Mouse (Mus musculus): ENCODE measurements around the gene Fads2. TPM values are rescaled to one million over a fixed set of nuclear protein-coding genes. Genes with fewer than 3 reads are reported as not detected.

Gene Fads2
- polyA plus RNA-seq, 1 experiment = 131 TPM

- DNase-seq (ENCODE audit: low read depth, low spot score) = no peak
These were observed 52.0 kb downstream of the Fads2 start for GRCm38 (mm10) chr19:10049533-10049932.

- DNase-seq (ENCODE audit: low read depth, low spot score) = no peak
- 8% methylated on average over 3 of the region's 3 CpGs for WGBS
These were observed 54.6 kb downstream of the Fads2 start for GRCm38 (mm10) chr19:10046983-10047382.

DNA sequence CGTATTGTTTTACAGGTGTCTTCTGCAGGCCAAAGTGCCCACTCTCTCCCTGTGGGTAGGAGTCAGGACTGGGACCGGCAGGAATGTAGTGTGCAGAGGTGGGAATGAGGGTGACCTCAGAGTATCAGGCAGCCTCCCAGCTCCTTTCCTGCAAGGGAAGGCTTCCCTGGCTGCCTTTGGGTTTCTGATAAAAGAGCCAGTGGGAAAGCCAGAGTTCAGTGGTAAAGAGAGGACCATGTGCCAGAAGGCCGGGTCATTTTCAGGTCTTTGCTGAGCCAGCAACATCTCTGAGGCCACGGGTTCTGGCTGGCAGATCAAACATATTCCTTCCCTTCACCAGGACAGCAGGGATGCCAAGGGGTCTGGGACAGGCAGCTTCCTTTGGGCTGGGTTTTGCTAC, 55.2 kb downstream of the Fads2 start:
- 31% methylated on average over 4 of the region's 4 CpGs for WGBS
- DNase-seq (ENCODE audit: low read depth, low spot score) = no peak

GRCm38 (mm10) chr19:10045707-10046106, 55.8 kb downstream of the Fads2 start:
- 70% methylated on average over 2 of the region's 2 CpGs for WGBS
- DNase-seq (ENCODE audit: low read depth, low spot score) = no peak

- DNase-seq (ENCODE audit: low read depth, low spot score) = no peak
These were observed 57.9 kb downstream of the Fads2 start for GRCm38 (mm10) chr19:10043643-10044042.

DNA sequence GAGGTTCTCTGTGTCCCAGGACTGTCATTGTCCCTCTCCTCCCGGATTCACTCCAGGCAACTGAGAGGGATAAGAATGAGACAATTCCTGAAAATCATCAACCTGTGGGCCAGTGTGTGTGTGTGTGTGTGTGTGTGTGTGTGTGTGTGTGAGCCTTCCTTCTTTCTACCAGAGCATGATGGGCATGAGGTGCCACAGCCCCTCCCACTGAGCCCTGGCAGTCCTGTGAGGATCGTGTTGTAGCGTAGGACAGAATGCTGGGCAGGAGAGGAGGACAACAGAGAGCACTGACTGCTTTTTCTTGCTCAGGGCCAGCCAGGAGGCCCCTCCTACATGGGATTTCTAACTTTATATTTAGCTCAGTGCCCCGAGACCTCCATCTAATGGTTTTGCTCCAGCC, 58.7 kb downstream of the Fads2 start:
- DNase-seq (ENCODE audit: low read depth, low spot score) = no peak
- 55% methylated on average over 4 of the region's 4 CpGs for WGBS

- no peak for DNase-seq (ENCODE audit: low read depth, low spot score)
- 18% methylated on average over 6 of the region's 6 CpGs for WGBS
These were observed 59.3 kb downstream of the Fads2 start for GRCm38 (mm10) chr19:10042232-10042631.

DNA sequence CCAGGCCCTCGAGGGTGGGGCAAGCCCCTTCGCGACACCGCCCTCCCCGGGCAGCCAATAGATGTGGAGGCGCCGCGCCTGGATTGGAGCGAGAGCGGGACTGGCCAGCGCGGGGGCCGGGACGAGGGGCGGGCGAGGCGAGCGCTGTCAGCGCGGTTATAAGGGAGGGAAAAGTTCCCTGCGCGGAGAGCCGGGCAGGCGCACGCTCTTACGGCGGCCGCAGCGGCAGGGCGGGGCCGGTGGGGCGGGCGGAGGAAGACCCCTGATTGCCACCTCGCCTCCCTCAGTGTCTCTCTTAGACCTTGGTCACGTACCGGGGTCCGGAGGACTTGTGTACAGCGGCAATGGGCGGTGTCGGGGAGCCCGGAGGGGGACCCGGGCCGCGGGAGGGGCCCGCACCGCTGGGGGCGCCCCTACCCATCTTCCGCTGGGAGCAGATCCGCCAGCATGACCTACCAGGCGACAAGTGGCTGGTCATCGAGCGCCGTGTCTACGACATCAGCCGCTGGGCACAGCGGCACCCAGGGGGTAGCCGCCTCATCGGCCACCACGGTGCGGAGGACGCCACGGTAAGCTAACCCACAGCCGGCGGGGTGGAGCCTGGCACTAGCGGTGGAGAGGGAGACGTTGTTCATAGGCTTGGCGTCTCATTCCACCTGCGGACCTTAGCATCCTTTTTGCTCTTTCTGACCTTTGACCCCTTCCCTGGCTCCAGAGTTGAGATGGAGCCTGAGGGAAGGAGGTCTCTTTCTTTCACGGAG, 60.0 kb downstream of the Fads2 start, which contains the start of gene Fads3:
Fads3 (plus strand) TSS at position 182 of the 761 bp plus-strand sequence.
- WGBS = under 1% methylated on average over 69 of the region's 69 CpGs
- no peak for DNase-seq (ENCODE audit: low read depth, low spot score)

DNA sequence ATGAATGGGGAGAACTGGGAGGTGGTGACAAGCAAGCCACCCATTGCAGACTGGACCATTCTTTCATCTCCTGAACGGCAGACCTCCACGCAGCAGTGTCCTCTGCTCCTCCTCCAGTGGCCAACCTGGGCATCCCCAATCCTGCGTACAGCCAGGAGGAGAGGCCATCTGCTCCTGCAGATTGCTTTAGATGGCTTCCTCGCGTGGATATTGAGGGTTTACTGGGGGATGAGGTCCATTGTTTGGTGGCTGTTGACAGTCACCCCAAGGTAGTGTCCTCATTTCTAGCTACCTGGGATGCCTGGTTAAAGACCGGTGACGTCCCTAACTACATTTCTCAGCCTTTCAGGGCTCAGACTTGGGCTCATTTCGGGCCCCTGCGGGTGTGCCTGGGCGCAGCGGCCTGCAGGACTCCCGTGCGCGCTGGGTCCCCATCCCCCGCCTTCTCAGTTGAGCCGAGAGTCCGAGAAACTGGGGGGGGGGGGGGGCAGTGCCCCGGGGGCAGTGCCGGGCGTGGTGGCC, 60.6 kb downstream of the Fads2 start:
- whole genome bisulfite sequencing = 21% methylated on average over 20 of the region's 20 CpGs

DNA sequence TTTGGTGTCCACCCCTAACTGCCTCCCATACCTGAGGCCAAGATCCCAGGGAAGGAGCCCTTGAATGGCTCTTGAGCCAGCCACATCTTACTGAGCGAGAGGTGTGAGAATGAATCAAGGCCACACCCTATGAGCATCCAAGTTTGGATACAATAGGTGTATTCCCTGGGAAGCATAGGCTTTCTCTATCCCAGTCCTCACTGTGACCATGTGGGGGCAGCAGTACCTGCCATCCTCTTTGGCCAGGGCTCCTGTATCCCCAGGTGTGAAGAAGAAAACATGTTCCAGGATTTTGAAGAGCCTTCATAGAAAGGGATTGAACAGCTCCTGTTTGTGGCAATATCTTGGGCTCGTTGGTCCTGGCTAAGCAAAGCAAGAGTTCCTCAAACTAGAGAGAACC, 61.9 kb downstream of the Fads2 start:
- no peak for DNase-seq (ENCODE audit: low read depth, low spot score)
- 71% methylated on average over 2 of the region's 2 CpGs for WGBS

More for the DNA sequence above, 60.6 kb downstream of the Fads2 start:
- DNase-seq (ENCODE audit: low read depth, low spot score) = no peak

GRCm38 (mm10) chr19:10038910-10039309, 62.6 kb downstream of the Fads2 start:
- 6% methylated on average over 3 of the region's 3 CpGs for WGBS
- no peak for DNase-seq (ENCODE audit: low read depth, low spot score)

DNA sequence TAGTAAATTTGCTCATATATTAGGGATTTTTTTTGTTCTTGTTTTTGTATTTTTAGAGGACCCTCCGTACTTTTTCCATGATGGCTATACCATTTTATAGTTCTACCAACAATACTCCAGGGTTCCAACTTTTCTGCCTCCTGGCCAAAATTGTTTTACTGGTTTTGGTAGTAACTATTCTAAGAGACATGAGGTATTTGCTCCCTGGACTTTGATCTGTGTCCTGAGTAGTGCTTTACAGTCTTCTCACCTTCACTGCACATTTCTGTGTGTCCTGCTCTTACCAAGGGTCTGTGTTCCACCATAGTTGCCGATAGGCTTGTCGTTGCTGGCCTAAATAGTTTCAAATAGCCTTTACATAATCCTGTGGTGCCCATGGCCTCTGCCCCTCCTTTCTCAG, 63.2 kb downstream of the Fads2 start:
- no peak for DNase-seq (ENCODE audit: low read depth, low spot score)
- WGBS = 55% methylated on average over 3 of the region's 3 CpGs

DNA sequence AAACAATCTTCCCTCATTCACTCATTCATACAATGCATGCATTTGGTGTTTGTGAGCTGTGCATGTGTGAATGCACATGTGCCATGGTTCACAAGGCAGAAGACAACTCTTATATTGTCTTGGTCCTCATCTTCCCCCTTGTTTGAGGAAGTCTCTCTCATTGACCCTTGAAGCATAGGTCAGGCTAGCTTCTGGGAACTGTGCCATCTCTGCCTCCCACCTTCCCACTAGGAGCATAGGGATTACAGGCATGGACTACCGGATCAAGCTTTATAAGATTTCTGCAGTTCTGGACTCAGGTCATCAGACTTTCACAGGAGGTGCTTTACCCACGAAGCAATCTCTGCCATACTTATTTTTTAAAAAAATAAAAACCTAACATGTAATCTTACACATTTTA, 64.0 kb downstream of the Fads2 start:
- 69% methylated on average over 2 of the region's 2 CpGs for WGBS
- no peak for DNase-seq (ENCODE audit: low read depth, low spot score)

- WGBS = 65% methylated on average over 8 of the region's 8 CpGs
- DNase-seq (ENCODE audit: low read depth, low spot score) = no peak
These were observed 66.6 kb downstream of the Fads2 start for GRCm38 (mm10) chr19:10034785-10035447.

DNA sequence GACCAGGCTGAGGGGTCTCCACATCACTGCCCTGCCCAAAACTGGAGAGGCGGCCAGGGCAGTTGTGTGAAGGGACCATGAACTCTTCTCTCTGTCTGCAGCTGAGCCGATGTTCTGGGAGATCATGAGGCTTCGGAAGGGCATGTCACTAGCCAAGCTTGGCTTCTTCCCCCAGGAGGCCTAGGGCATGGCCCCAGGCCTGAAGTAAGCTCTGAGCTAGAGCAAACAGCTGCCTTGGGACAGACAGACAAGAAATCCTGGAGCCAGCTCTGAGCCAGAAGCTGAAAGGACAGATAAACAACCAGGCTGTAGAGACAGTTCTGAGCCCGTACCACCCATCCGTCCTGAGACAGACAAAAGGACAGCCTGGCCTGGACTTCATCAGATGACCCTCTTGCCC, 67.2 kb downstream of the Fads2 start:
- DNase-seq (ENCODE audit: low read depth, low spot score) = no peak
- WGBS = 80% methylated on average over 5 of the region's 5 CpGs

DNA sequence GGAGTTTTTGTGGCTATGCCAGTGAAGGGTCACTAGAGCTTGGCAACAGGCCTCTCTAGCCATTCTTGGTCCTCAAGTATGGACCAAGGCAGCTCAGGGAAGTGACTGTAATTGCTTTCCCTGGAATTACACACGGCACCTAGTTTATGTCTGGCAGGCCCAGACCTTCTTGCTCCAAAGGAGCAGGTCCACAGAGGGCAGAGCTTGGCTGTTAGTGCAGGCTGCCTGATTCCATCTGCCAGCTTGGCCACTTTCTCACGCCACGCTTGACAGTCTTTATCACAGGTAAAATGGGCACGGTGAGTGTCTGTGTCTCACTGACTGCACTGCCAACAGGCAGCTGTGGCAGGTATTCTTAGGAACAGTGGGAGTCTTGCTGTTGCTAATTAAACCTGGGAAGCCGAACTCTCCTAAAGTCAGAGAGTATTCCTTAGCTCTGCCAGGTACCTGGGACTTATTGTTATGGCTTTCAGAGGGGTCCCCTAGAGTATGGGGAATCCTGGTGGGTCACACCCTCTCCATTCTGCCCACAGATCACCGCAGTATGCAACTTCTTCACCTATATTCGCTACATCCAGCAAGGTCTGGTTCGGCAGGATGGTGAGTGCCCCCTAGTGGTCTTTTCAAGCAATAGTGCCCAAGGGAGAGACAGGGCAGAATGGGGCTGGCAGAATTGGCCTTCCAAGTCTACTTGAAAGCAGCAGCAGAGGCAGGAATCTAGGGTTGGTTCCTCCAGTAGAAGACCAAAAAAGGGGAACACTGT, 68.2 kb downstream of the Fads2 start:
- 40% methylated on average over 8 of the region's 8 CpGs for WGBS
- no peak for DNase-seq (ENCODE audit: low read depth, low spot score)

DNA sequence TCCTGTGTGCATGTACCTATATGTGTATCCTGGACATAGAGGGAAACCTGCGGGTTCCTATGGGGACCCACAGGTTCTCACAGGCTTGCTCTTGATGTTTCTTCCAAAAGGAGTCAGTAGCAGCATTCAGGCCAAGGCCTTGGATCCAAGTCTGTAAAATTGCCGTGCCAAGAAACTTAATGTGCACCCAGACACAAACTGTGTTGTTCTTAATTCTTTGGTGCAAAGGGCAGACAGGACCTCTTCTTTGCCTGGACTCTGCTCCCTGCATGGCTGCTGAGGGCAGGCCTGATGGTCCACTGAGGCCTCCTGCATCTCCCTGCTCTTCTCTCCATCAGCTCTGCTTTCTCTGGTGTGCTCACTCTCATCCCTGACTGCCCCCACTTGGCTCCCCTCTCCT, 71.8 kb downstream of the Fads2 start:
- no peak for DNase-seq (ENCODE audit: low read depth, low spot score)
- 70% methylated on average over 2 of the region's 2 CpGs for WGBS

DNA sequence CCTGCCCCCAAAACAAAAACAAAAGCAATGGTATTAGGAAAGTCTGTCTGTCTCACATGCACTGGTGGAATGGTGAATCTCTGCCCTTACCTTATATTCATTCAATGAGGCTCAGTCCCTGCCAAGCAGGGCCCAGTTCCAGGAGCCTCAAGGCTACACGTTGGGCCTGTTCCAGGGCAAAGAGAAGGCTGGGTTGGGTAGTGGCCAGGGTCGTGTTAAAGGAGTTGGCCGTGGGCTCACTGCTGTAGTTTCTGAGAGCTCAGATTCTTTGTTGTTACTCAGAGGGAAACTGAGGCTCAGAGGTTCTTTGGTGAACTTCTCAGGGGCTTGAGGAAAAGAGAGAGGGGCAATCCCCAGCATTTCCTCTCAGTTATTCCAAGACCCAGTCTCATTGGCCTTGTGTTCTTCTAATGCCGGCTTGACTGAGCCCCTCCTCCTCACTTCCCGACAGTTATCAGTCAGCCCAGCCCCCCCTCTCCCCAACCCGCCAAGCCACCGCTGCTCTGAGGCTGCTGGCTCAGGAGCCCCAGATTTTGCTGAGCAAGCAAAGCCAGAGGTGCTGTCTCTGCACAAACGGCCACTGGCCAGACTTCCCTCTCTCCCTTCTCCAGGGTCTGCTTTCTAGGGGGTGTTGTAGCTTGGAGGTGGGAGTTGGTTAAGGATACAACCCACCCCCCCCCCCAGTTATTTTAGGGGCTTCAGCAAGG, 76.2 kb downstream of the Fads2 start:
- WGBS = 21% methylated on average over 8 of the region's 8 CpGs
- DNase-seq (ENCODE audit: low read depth, low spot score) = no peak

GRCm38 (mm10) chr19:10023304-10023758, 78.2 kb downstream of the Fads2 start:
- 72% methylated on average over 9 of the region's 9 CpGs for WGBS
- no peak for DNase-seq (ENCODE audit: low read depth, low spot score)

Measured in large intestine, adult 2 months (tissue).